Mouse (Mus musculus): ENCODE measurements around the gene Cnot10.
A peak's percentile ranks its signal among the peaks of the same experiment; 100 is the strongest.
"Not testable (repeated sequence)": the region's sequence is repeated elsewhere in the genome, so short reads cannot be mapped to it uniquely, and the experiment has no call there.

The Cnot10 gene

GRCm38 (mm10) chr9:114650938-114651634, 11.1 kb upstream of the Cnot10 start:
- peak in 1 of 2 experiments; percentile 36 for DNase-seq (ENCODE audit: low spot score in 2 of 2)

GRCm38 (mm10) chr9:114649371-114649770, 9.4 kb upstream of the Cnot10 start:
- DNase-seq (ENCODE audit: low spot score in 2 of 2): no peak

- not testable (repeated sequence) for DNase-seq (ENCODE audit: low spot score in 2 of 2)
Observed at GRCm38 (mm10) chr9:114648472-114648871, 8.5 kb upstream of the Cnot10 start.

- no peak for DNase-seq (ENCODE audit: low spot score in 2 of 2)
Observed at GRCm38 (mm10) chr9:114647506-114648432, 7.8 kb upstream of the Cnot10 start.

- no peak for DNase-seq (ENCODE audit: low spot score in 2 of 2)
Observed at GRCm38 (mm10) chr9:114646556-114647505, 6.8 kb upstream of the Cnot10 start.

- DNase-seq (ENCODE audit: low spot score in 2 of 2): no peak
Observed at GRCm38 (mm10) chr9:114639186-114639748, 717 bp downstream of the Cnot10 start.

GRCm38 (mm10) chr9:114636751-114637150, 3.2 kb downstream of the Cnot10 start:
- no peak for DNase-seq (ENCODE audit: low spot score in 2 of 2)

- no peak for DNase-seq (ENCODE audit: low spot score in 2 of 2)
Observed at GRCm38 (mm10) chr9:114636150-114636549, 3.8 kb downstream of the Cnot10 start.

- no peak for DNase-seq (ENCODE audit: low spot score in 2 of 2)
Observed at GRCm38 (mm10) chr9:114632331-114632730, 7.7 kb downstream of the Cnot10 start.

- DNase-seq (ENCODE audit: low spot score in 2 of 2): no peak
Observed at GRCm38 (mm10) chr9:114626726-114627125, 13.3 kb downstream of the Cnot10 start.

- DNase-seq (ENCODE audit: low spot score in 2 of 2): no peak
Observed at GRCm38 (mm10) chr9:114624178-114624577, 15.8 kb downstream of the Cnot10 start.

GRCm38 (mm10) chr9:114621149-114621548, 18.8 kb downstream of the Cnot10 start:
- no peak for DNase-seq (ENCODE audit: low spot score in 2 of 2)

GRCm38 (mm10) chr9:114614176-114614953, 25.6 kb downstream of the Cnot10 start:
- peak in 1 of 2 experiments; percentile 28 for DNase-seq (ENCODE audit: low spot score in 2 of 2)

GRCm38 (mm10) chr9:114613026-114613425, 27.0 kb downstream of the Cnot10 start:
- DNase-seq (ENCODE audit: low spot score in 2 of 2): no peak

- DNase-seq (ENCODE audit: low spot score in 2 of 2): no peak
Observed at GRCm38 (mm10) chr9:114612566-114612965, 27.4 kb downstream of the Cnot10 start.

GRCm38 (mm10) chr9:114610266-114610665, 29.7 kb downstream of the Cnot10 start:
- no peak for DNase-seq (ENCODE audit: low spot score in 2 of 2)

GRCm38 (mm10) chr9:114603876-114604540, 36.0 kb downstream of the Cnot10 start:
- DNase-seq (ENCODE audit: low spot score in 2 of 2): no peak

GRCm38 (mm10) chr9:114601096-114601495, 38.9 kb downstream of the Cnot10 start:
- DNase-seq (ENCODE audit: low spot score in 2 of 2): no peak

GRCm38 (mm10) chr9:114585017-114585345, 55.0 kb downstream of the Cnot10 start:
- DNase-seq (ENCODE audit: low spot score in 2 of 2): peak in 1 of 2 experiments; percentile 33

Measured in spleen, postnatal 10 days (tissue).